Mouse (Mus musculus): ENCODE data around the gene Tbkbp1. TPM values are rescaled to one million over a fixed set of nuclear protein-coding genes. Genes with fewer than 3 reads are reported as not detected.

Tbkbp1 gene
- total and polyA plus RNA-seq, 3 experiments, result 0.44 to 5.7 (median 3.1) TPM

GRCm38 (mm10) chr11:97178198-97178597 lies 26.9 kb upstream of the Tbkbp1 start:
- peaks cover 0 to 45% of the 10 kb centered on the region in 2 experiments; a peak in 2 of 4 replicates for H3K4me1 ChIP-seq (ENCODE audit: control insufficient read depth in 1 of 2, insufficient read depth in 2 of 2)
- no peak for DNase-seq (ENCODE audit: extremely low read depth)
- H3K9me3 ChIP-seq (replicated peaks; ENCODE audit: low read length), result no peaks in the 10 kb centered on the region
- H3K4me3 ChIP-seq (replicated peaks in 1 of 3; ENCODE audit: low read depth in 2 of 3, low read length in 2 of 3, poor library complexity in 1 of 3), result no peak overlapping the region
- peaks cover 88 to 99% of the 10 kb centered on the region in 2 experiments for H3K36me3 ChIP-seq (replicated peaks in 1 of 2; ENCODE audit: control insufficient read depth in 1 of 2, insufficient read depth in 1 of 2, low read length in 1 of 2)
- no peak overlapping the region for H3K4me2 ChIP-seq (ENCODE audit: insufficient read depth, low read depth, poor library complexity, severe bottlenecking)
- no peaks in the 10 kb centered on the region for H3K27me3 ChIP-seq (replicated peaks)
- no peak for TF ChIP-seq MYC (IDR thresholded peaks at IDR 0.05; ENCODE audit: low read depth, low read length)
- no peak for TF ChIP-seq CTCF (conservative IDR thresholded peaks at IDR 0.05 in 1 of 2, IDR thresholded peaks at IDR 0.05 in 1 of 2; ENCODE audit: low read depth in 2 of 2, low read length in 2 of 2)
- 0 out of 2 replicates have a peak, but pooled peaks have one; percentile 19 for TF ChIP-seq POLR2A (IDR thresholded peaks at IDR 0.05; ENCODE audit: low read depth, low read length)
- TF ChIP-seq PAX5 (IDR thresholded peaks at IDR 0.05; ENCODE audit: low read length), result no peak
- TF ChIP-seq EP300 (IDR thresholded peaks at IDR 0.05; ENCODE audit: low read length), result no peak
- dilution Hi-C loops (cut with MboI; ENCODE audit: extremely low pct_ligation_motif_present, extremely low pct_unique_long_range_greater_than_20kb, low sequenced_read_pairs) (no loop called here), in situ Hi-C loops (cut with MboI; ENCODE audit: low pct_ligation_motif_present, low pct_unique_long_range_greater_than_20kb, low sequenced_read_pairs) (no loop called here)
- peaks cover 60% of the 10 kb centered on the region for H3K79me2 ChIP-seq (replicated peaks; ENCODE audit: control insufficient read depth, extremely low read depth, insufficient read depth, poor library complexity, severe bottlenecking)
- no peak overlapping the region for H3K27ac ChIP-seq (ENCODE audit: insufficient read depth, low read depth)
- H3K9ac ChIP-seq (ENCODE audit: insufficient read depth, low read depth), result no peak overlapping the region

- Histone ChIP-seq H3K4me3 (replicated peaks in 1 of 3; ENCODE audit: low read depth in 2 of 3, low read length in 2 of 3, poor library complexity in 1 of 3) (no peak overlapping the region), H3K4me1 (ENCODE audit: control insufficient read depth in 1 of 2, insufficient read depth in 2 of 2) (peaks cover 0 to 32% of the 10 kb centered on the region in 2 experiments; a peak in 2 of 4 replicates), H3K4me2 (ENCODE audit: insufficient read depth, low read depth, poor library complexity, severe bottlenecking) (no peak overlapping the region), H3K9ac (ENCODE audit: insufficient read depth, low read depth) (no peak overlapping the region), H3K36me3 (replicated peaks in 1 of 2; ENCODE audit: control insufficient read depth in 1 of 2, insufficient read depth in 1 of 2, low read length in 1 of 2) (peaks cover 84 to 99% of the 10 kb centered on the region in 2 experiments), H3K9me3 (replicated peaks; ENCODE audit: low read length) (no peaks in the 10 kb centered on the region), H3K79me2 (replicated peaks; ENCODE audit: control insufficient read depth, extremely low read depth, insufficient read depth, poor library complexity, severe bottlenecking) (peaks cover 54% of the 10 kb centered on the region), H3K27ac (ENCODE audit: insufficient read depth, low read depth) (no peak overlapping the region), H3K27me3 (replicated peaks) (no peaks in the 10 kb centered on the region)
- TF ChIP-seq ZMIZ1 (IDR thresholded peaks at IDR 0.05; ENCODE audit: low read depth, low read length), result no peak
- TF ChIP-seq CTCF (conservative IDR thresholded peaks at IDR 0.05 in 1 of 2, IDR thresholded peaks at IDR 0.05 in 1 of 2; ENCODE audit: low read depth in 2 of 2, low read length in 2 of 2), result peak; percentile 37 to 76; a peak in 3 of 4 replicates
- TF ChIP-seq RAD21 (IDR thresholded peaks at IDR 0.05; ENCODE audit: low read depth, low read length), result peak; percentile 63
- no peak for TF ChIP-seq HCFC1 (IDR thresholded peaks at IDR 0.05; ENCODE audit: low read depth, low read length)
- peak; percentile 51 for TF ChIP-seq SMC3 (IDR thresholded peaks at IDR 0.05; ENCODE audit: low read depth, low read length)
- TF ChIP-seq ZC3H11A (IDR thresholded peaks at IDR 0.05; ENCODE audit: low read depth, low read length), result no peak
- no peak for TF ChIP-seq MAFK (IDR thresholded peaks at IDR 0.05; ENCODE audit: insufficient replicate concordance, low read length)
- no peak for TF ChIP-seq CHD1 (IDR thresholded peaks at IDR 0.05; ENCODE audit: low read depth, low read length)
- TF ChIP-seq MXI1 (IDR thresholded peaks at IDR 0.05; ENCODE audit: low read depth, low read length), result no peak
- DNase-seq (ENCODE audit: extremely low read depth), result peak; percentile 65
- dilution Hi-C loops (cut with MboI; ENCODE audit: extremely low pct_ligation_motif_present, extremely low pct_unique_long_range_greater_than_20kb, low sequenced_read_pairs), result no loop called here
- in situ Hi-C loops (cut with MboI; ENCODE audit: low pct_ligation_motif_present, low pct_unique_long_range_greater_than_20kb, low sequenced_read_pairs), result no loop called here
These were observed 25.6 kb upstream of the Tbkbp1 start for GRCm38 (mm10) chr11:97176851-97177250.

- DNase-seq (ENCODE audit: extremely low read depth), result no peak
- Histone ChIP-seq H3K79me2 (replicated peaks; ENCODE audit: control insufficient read depth, extremely low read depth, insufficient read depth, poor library complexity, severe bottlenecking) (peaks cover 41% of the 10 kb centered on the region), H3K9ac (ENCODE audit: insufficient read depth, low read depth) (no peak overlapping the region), H3K4me2 (ENCODE audit: insufficient read depth, low read depth, poor library complexity, severe bottlenecking) (no peak overlapping the region), H3K36me3 (replicated peaks in 1 of 2; ENCODE audit: control insufficient read depth in 1 of 2, insufficient read depth in 1 of 2, low read length in 1 of 2) (peaks cover 82 to 99% of the 10 kb centered on the region in 2 experiments), H3K4me3 (replicated peaks in 1 of 3; ENCODE audit: low read depth in 2 of 3, low read length in 2 of 3, poor library complexity in 1 of 3) (no peak overlapping the region), H3K9me3 (replicated peaks; ENCODE audit: low read length) (no peaks in the 10 kb centered on the region), H3K27me3 (replicated peaks) (no peaks in the 10 kb centered on the region), H3K4me1 (ENCODE audit: control insufficient read depth in 1 of 2, insufficient read depth in 2 of 2) (peaks cover 0 to 18% of the 10 kb centered on the region in 2 experiments; a peak in 1 of 4 replicates), H3K27ac (ENCODE audit: insufficient read depth, low read depth) (no peak overlapping the region)
- dilution Hi-C loops (cut with MboI; ENCODE audit: extremely low pct_ligation_motif_present, extremely low pct_unique_long_range_greater_than_20kb, low sequenced_read_pairs) (no loop called here), in situ Hi-C loops (cut with MboI; ENCODE audit: low pct_ligation_motif_present, low pct_unique_long_range_greater_than_20kb, low sequenced_read_pairs) (no loop called here)
- TF ChIP-seq ETS1 (conservative IDR thresholded peaks at IDR 0.05; ENCODE audit: low read depth, low read length), result no peak
- TF ChIP-seq NRF1 (IDR thresholded peaks at IDR 0.05; ENCODE audit: low read depth, low read length), result no peak
- TF ChIP-seq CHD2 (IDR thresholded peaks at IDR 0.05; ENCODE audit: low read length), result no peak
- TF ChIP-seq MAX (IDR thresholded peaks at IDR 0.05; ENCODE audit: low read length), result no peak
- TF ChIP-seq USF1 (IDR thresholded peaks at IDR 0.05; ENCODE audit: low read depth, low read length), result no peak
- no peak for TF ChIP-seq MAZ (IDR thresholded peaks at IDR 0.05; ENCODE audit: low read depth, low read length)
- no peak for TF ChIP-seq SIN3A (IDR thresholded peaks at IDR 0.05; ENCODE audit: low read length)
- no peak for TF ChIP-seq UBTF (IDR thresholded peaks at IDR 0.05; ENCODE audit: low read depth, low read length)
- TF ChIP-seq TCF12 (IDR thresholded peaks at IDR 0.05; ENCODE audit: low read depth, low read length), result no peak
- TF ChIP-seq ZMIZ1 (IDR thresholded peaks at IDR 0.05; ENCODE audit: low read depth, low read length), result no peak
- TF ChIP-seq BHLHE40 (IDR thresholded peaks at IDR 0.05; ENCODE audit: low read depth, low read length), result no peak
- TF ChIP-seq MXI1 (IDR thresholded peaks at IDR 0.05; ENCODE audit: low read depth, low read length), result no peak
- no peak for TF ChIP-seq JUN (IDR thresholded peaks at IDR 0.05; ENCODE audit: insufficient read depth, low read depth, low read length)
- TF ChIP-seq ZNF384 (IDR thresholded peaks at IDR 0.05; ENCODE audit: low read depth, low read length), result no peak
- TF ChIP-seq EP300 (IDR thresholded peaks at IDR 0.05; ENCODE audit: low read length), result no peak
- TF ChIP-seq CTCF (conservative IDR thresholded peaks at IDR 0.05 in 1 of 2, IDR thresholded peaks at IDR 0.05 in 1 of 2; ENCODE audit: low read depth in 2 of 2, low read length in 2 of 2), result no peak
- TF ChIP-seq USF2 (conservative IDR thresholded peaks at IDR 0.05; ENCODE audit: low read depth, low read length), result no peak
- TF ChIP-seq PAX5 (IDR thresholded peaks at IDR 0.05; ENCODE audit: low read length), result no peak
These were observed 24.2 kb upstream of the Tbkbp1 start for GRCm38 (mm10) chr11:97175499-97175898.

Data from CH12.LX (cell line).